Mouse (Mus musculus) hindbrain, embryonic 14.5 days (tissue): Measurements from ENCODE around the gene Rhox1. TPM values are rescaled to one million over a fixed set of nuclear protein-coding genes. Genes with fewer than 3 reads are reported as not detected.
A peak's percentile ranks its signal among the peaks of the same experiment; 100 is the strongest.
"Not testable (repeated sequence)": the region's sequence is repeated elsewhere in the genome, so short reads cannot be mapped to it uniquely, and the experiment has no call there.

ENCODE experiments used
- ATAC-seq: fragments of 200-750 bp; cut with Nextera tagmentation; 2 replicates; pipeline ENCODE4 v1.8.0; 2017; ENCODE audit warnings: moderate number of reproducible peaks, mild to moderate bottlenecking, moderate TSS enrichment, moderate library complexity; ENCODE audit not compliant: low FRiP score
- DNase-seq: peaks from one replicate; pipeline ENCODE4 v3.0.0-alpha.2; 2015; ENCODE audit warnings: low spot score
- H3K27ac ChIP-seq: fragments of 300-500 bp; sonication (generic); 2 replicates; pipeline ENCODE4 v1.5.1; 2014; ENCODE audit warnings: mild to moderate bottlenecking, moderate library complexity
- H3K27me3 ChIP-seq: fragments of 300-500 bp; sonication (generic); 2 replicates; pipeline ENCODE4 v1.6.1; 2014; ENCODE audit warnings: mild to moderate bottlenecking, low read length, mixed read lengths; ENCODE audit not compliant: control insufficient read depth, insufficient read depth
- H3K36me3 ChIP-seq: fragments of 300-500 bp; sonication (generic); replicated peaks from 2 replicates; pipeline ENCODE4 v1.6.1; 2014; ENCODE audit not compliant: control insufficient read depth, insufficient read depth
- H3K4me1 ChIP-seq: fragments of 300-500 bp; sonication (generic); replicated peaks from 2 replicates; pipeline ENCODE4 v1.6.1; 2014; ENCODE audit warnings: antibody characterized with exemption, low read length, mixed read lengths; ENCODE audit not compliant: control insufficient read depth, insufficient read depth
- H3K4me2 ChIP-seq: fragments of 300-500 bp; sonication (generic); replicated peaks from 2 replicates; pipeline ENCODE4 v1.6.1; 2014; ENCODE audit warnings: mild to moderate bottlenecking, moderate library complexity
- H3K4me3 ChIP-seq: fragments of 300-500 bp; sonication (generic); replicated peaks from 2 replicates; pipeline ENCODE4 v1.5.1; 2014; ENCODE audit warnings: mild to moderate bottlenecking, low read length
- H3K9ac ChIP-seq: fragments of 300-500 bp; sonication (generic); 2 replicates; pipeline ENCODE4 v1.6.1; 2014
- H3K9me3 ChIP-seq: fragments of 300-500 bp; sonication (generic); 2 replicates; pipeline ENCODE4 v1.6.1; 2016; ENCODE audit warnings: low read length; ENCODE audit not compliant: control insufficient read depth
- WGBS: fragments of 180-500 bp; shearing (Covaris S2); extraction: QIAGEN DNeasy Blood & Tissue Kit; methylation state at CpG from one replicate; pipeline ENCODE4 v1.1.7; 2014; 5-methylcytosine and 5-hydroxymethylcytosine counted together
- polyA plus RNA-seq: library from polyadenylated mRNA; unstranded; fragments of >200 nt; fragmentation: Nextera tagmentation; extraction: Ambion mirVana; gene quantifications from 2 replicates; pipeline ENCODE4 v1.2.1, GENCODE M21; 2014

Rhox1 gene
- polyA plus RNA-seq, 1 experiment from 2014 or later, result not detected

- not testable (repeated sequence) for H3K4me2 ChIP-seq, H3K27me3 ChIP-seq, H3K9me3 ChIP-seq, ATAC-seq, H3K36me3 ChIP-seq, H3K27ac ChIP-seq, H3K9ac ChIP-seq, H3K4me3 ChIP-seq, DNase-seq, H3K4me1 ChIP-seq
- 72% methylated on average over 7 of the region's 8 CpGs for WGBS
Measured at GRCm38 (mm10) chrX:37184401-37184800, 37.7 kb downstream of the Rhox1 start.

GRCm38 (mm10) chrX:37168742-37169141, 53.3 kb downstream of the Rhox1 start, which contains the start of gene Akap14:
Gene Akap14, minus strand, starts transcription at chrX:37168842.
- Histone ChIP-seq H3K4me1 (no peaks in the 10 kb centered on the region), H3K9ac (no peak within 1 kb of the TSS), H3K9me3 (no peaks in the 10 kb centered on the region), H3K4me3 (no peak within 1 kb of the TSS), H3K27me3 (no peaks in the 10 kb centered on the region), H3K27ac (no peak within 1 kb of the TSS), H3K36me3 (no peaks in the 10 kb centered on the region), H3K4me2 (no peak within 1 kb of the TSS)
- no peak for DNase-seq
- WGBS, result 20% methylated on average over 5 of the region's 5 CpGs
- no peak for ATAC-seq

GRCm38 (mm10) chrX:37167085-37167484, 55.0 kb downstream of the Rhox1 start:
- H3K27me3 ChIP-seq, result no peaks in the 10 kb centered on the region
- no peak overlapping the region for H3K9ac ChIP-seq
- no peaks in the 10 kb centered on the region for H3K9me3 ChIP-seq
- ATAC-seq (no peak), DNase-seq (peak; percentile 40)
- H3K27ac ChIP-seq, result no peak overlapping the region
- 34% methylated on average over 3 of the region's 3 CpGs for WGBS
- no peak overlapping the region for H3K4me3 ChIP-seq
- no peaks in the 10 kb centered on the region for H3K36me3 ChIP-seq
- H3K4me1 ChIP-seq, result no peaks in the 10 kb centered on the region
- H3K4me2 ChIP-seq, result no peak overlapping the region

Other genes with a start within 250 kb of the Rhox1 start
- gene Sept6, start 230.5 kb downstream of the Rhox1 start, polyA plus RNA-seq, result 70.7 and 76.1 TPM in 2 replicates
- not detected in 2 replicates for gene Sowahd, start 173.4 kb downstream of the Rhox1 start, polyA plus RNA-seq
- gene Rpl39, start 136.9 kb downstream of the Rhox1 start, polyA plus RNA-seq, result 293 and 367 TPM in 2 replicates
- 20.6 and 23.4 TPM in 2 replicates for gene Upf3b, start 111.9 kb downstream of the Rhox1 start, polyA plus RNA-seq
- gene Nkap, start 95.5 kb downstream of the Rhox1 start, polyA plus RNA-seq, result 23.5 and 23.8 TPM in 2 replicates
- gene Akap14, start 53.4 kb downstream of the Rhox1 start, polyA plus RNA-seq, result 0.14 and 0.35 TPM in 2 replicates
- gene Ndufa1, start 31.1 kb downstream of the Rhox1 start, polyA plus RNA-seq, result 720 and 850 TPM in 2 replicates
- 23.3 and 28.3 TPM in 2 replicates for gene Rnf113a1, start 31.0 kb downstream of the Rhox1 start, polyA plus RNA-seq
- not detected in 2 replicates for gene Gm9, start 11.2 kb downstream of the Rhox1 start, polyA plus RNA-seq
- not detected in 2 replicates for gene Rhox2a, start 22.7 kb upstream of the Rhox1 start, polyA plus RNA-seq
- not detected in 2 replicates for gene Rhox3a, start 27.7 kb upstream of the Rhox1 start, polyA plus RNA-seq
- not detected in 2 replicates for gene Rhox4a, start 43.1 kb upstream of the Rhox1 start, polyA plus RNA-seq
- not detected in 2 replicates for gene Rhox3a2, start 157.8 kb upstream of the Rhox1 start, polyA plus RNA-seq
- not detected in 2 replicates for gene Rhox4a2, start 168.6 kb upstream of the Rhox1 start, polyA plus RNA-seq
- not detected in 2 replicates for gene Rhox2b, start 189.8 kb upstream of the Rhox1 start, polyA plus RNA-seq
- not detected in 2 replicates for gene Rhox4b, start 210.2 kb upstream of the Rhox1 start, polyA plus RNA-seq
- gene Rhox2c, start 231.4 kb upstream of the Rhox1 start, polyA plus RNA-seq, result not detected in 2 replicates
- gene Rhox3c, start 236.3 kb upstream of the Rhox1 start, polyA plus RNA-seq, result not detected in 2 replicates